Mouse (Mus musculus) hindlimb bud, embryonic 11.5 days (tissue): Measurements from ENCODE around the gene Hipk1.
"Not testable (repeated sequence)": the region's sequence is repeated elsewhere in the genome, so short reads cannot be mapped to it uniquely, and the experiment has no call there.

ENCODE experiments used
- DNase-seq: peaks from one replicate; pipeline ENCODE4 v3.0.0-alpha.2; 2012; ENCODE audit warnings: low read depth, low spot score; ENCODE audit errors: extremely low spot score

Gene Hipk1

GRCm38 (mm10) chr3:103796389-103796788 is 5.0 kb upstream of the Hipk1 start:
- DNase-seq, result no peak

- no peak for DNase-seq
Observed at GRCm38 (mm10) chr3:103792566-103792965, 1.2 kb upstream of the Hipk1 start.

- DNase-seq, result not testable (repeated sequence)
Observed at GRCm38 (mm10) chr3:103792111-103792406, 696 bp upstream of the Hipk1 start.

GRCm38 (mm10) chr3:103790346-103791145 is 817 bp downstream of the Hipk1 start:
- no peak for DNase-seq

- no peak for DNase-seq
Observed at GRCm38 (mm10) chr3:103789891-103790345, 1.4 kb downstream of the Hipk1 start.

GRCm38 (mm10) chr3:103789096-103789495 is 2.3 kb downstream of the Hipk1 start:
- no peak for DNase-seq

- DNase-seq, result no peak
Observed at GRCm38 (mm10) chr3:103787225-103787624, 4.1 kb downstream of the Hipk1 start.

GRCm38 (mm10) chr3:103782844-103783609 is 8.3 kb downstream of the Hipk1 start:
- no peak for DNase-seq

- DNase-seq, result no peak
Observed at GRCm38 (mm10) chr3:103780777-103781176, 10.6 kb downstream of the Hipk1 start.

- DNase-seq, result no peak
Observed at GRCm38 (mm10) chr3:103780271-103780670, 11.1 kb downstream of the Hipk1 start.

- DNase-seq, result no peak
Observed at GRCm38 (mm10) chr3:103779183-103779582, 12.2 kb downstream of the Hipk1 start.

GRCm38 (mm10) chr3:103778660-103779059 is 12.7 kb downstream of the Hipk1 start:
- no peak for DNase-seq

GRCm38 (mm10) chr3:103777940-103778339 is 13.4 kb downstream of the Hipk1 start:
- DNase-seq, result no peak

GRCm38 (mm10) chr3:103774009-103774408 is 17.4 kb downstream of the Hipk1 start:
- DNase-seq, result no peak

GRCm38 (mm10) chr3:103773508-103773907 is 17.9 kb downstream of the Hipk1 start:
- DNase-seq, result no peak

- no peak for DNase-seq
Observed at GRCm38 (mm10) chr3:103772846-103773245, 18.5 kb downstream of the Hipk1 start.

- DNase-seq, result no peak
Observed at GRCm38 (mm10) chr3:103771531-103772130, 19.7 kb downstream of the Hipk1 start.

GRCm38 (mm10) chr3:103766789-103767188 is 24.6 kb downstream of the Hipk1 start:
- DNase-seq, result no peak

GRCm38 (mm10) chr3:103759261-103759970 is 31.9 kb downstream of the Hipk1 start:
- DNase-seq, result no peak

GRCm38 (mm10) chr3:103758456-103758855 is 32.9 kb downstream of the Hipk1 start:
- no peak for DNase-seq

- no peak for DNase-seq
Observed at GRCm38 (mm10) chr3:103756920-103757319, 34.4 kb downstream of the Hipk1 start.
